Mouse (Mus musculus): ENCODE measurements around the gene Syt12.

Syt12 gene

DNA sequence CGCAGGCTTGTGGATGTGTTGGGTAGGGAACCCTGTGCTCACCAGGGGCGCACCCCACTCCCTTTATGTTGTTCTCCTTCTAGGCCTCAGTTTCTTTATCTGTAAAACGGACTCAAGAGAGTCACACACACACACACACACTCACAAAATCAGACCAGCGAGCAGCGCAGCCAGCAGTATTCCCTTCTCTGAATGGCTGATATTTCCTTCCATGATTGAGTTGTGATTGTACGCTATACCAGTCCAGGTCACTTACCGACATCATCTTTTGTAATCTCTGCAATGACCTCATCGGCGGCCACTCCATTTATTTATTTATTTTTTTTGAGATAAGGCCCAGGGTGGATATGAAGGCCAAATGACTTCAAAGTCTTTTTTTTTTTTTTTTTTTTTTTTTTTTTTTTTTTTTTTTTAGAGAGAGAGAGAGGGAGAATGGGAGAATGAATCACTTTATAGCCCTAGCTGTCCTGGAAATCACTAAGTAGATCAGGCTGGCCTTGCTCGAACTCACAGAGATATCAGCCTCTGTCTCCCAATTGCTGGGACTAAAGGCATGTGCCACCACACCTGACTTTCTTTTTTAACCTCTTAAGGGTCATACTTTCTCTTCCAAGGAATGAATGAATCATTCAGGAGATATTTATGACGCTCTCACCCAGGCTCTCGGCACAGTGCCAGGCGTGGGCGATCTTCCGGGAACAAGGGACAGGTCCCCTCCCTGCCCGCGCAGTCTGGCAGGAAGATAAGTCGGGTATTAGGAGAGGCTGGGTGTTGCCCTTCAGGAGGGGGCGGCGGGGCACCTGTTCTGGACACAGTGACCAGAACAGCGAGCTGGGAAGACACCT, at the start of gene Syt12:
TSS of gene Syt12 (minus strand) at position 103 of the 845 bp plus-strand sequence.
- peak; percentile 5; the same call in 1 of the 2 replicates for ATAC-seq (ENCODE audit: insufficient number of reproducible peaks, low FRiP score, low TSS enrichment)

DNA sequence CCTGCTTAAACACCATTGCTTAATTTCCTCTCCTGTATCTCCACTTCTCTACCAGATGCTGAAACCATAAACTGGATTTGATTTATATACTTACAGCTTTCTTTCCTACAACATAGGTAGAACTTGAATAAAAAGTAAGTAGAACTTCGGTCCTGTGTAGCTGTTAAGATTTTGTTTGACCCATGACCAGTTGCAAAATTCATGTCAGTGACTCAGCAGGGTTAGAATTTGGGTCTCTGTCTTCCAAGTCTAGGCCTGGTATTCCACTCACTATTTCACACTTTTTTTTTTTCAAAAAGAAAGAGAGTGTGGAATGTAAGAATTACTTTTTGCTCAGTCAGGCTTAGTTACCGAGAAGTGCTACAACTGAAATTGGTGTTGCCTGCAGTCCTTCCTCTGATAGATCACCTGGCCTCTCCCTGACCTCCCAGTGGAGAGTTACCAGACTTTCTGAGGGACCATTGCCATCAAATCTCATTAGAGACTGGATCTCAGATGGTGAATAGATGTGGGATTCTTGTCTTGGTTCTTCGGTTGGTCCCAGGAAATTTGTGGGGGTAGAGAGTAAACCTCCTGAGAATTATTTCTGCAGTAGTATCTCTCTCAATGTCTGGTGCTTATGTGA, 44.3 kb upstream of the Syt12 start:
- no peak for ATAC-seq (ENCODE audit: insufficient number of reproducible peaks, low FRiP score, low TSS enrichment)

DNA sequence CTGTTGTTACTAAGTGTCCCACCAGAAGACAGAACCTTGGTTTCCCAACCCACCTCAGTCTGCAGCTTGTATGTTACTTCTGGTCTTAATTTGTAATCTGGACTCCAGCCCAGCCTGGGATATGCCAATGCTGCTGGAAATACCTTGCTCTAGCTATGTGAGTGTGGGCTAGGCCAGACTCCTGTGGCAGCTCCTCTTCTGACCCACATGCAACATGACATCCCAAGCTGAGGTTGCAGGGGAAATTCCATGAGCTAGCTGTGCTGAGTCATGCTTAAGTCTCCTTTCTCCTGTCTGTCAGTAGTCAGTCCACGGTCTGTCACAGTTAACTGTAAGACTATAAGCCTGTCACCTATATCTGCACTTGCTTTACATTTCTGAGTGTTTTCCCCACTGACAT, 40.2 kb upstream of the Syt12 start:
- ATAC-seq (ENCODE audit: insufficient number of reproducible peaks, low FRiP score, low TSS enrichment): no peak

- ATAC-seq (ENCODE audit: insufficient number of reproducible peaks, low FRiP score, low TSS enrichment): no peak
These were observed 39.0 kb upstream of the Syt12 start for GRCm38 (mm10) chr19:4516288-4516687.

DNA sequence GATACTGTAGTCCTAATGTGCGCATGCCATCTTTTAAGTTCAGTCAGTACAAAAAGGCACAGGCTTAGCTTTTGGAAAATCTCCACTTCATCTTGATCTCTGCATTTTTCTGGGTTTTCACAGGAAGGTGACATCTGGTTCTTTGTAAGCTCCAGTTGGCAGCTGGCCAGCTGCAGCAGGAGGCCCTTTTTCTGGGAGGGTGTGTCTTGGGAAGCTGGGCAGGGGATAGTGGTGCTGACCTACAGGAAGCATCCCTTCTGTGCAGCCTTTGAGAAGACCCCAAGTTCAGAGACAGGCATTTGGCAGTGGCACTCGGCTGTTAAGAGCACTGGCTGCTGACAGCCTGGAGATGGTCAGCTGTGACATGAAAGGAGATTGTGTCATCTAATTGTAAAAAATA, 38.5 kb upstream of the Syt12 start:
- ATAC-seq (ENCODE audit: insufficient number of reproducible peaks, low FRiP score, low TSS enrichment): no peak

GRCm38 (mm10) chr19:4513236-4513858, 36.1 kb upstream of the Syt12 start:
- no peak for ATAC-seq (ENCODE audit: insufficient number of reproducible peaks, low FRiP score, low TSS enrichment)

GRCm38 (mm10) chr19:4511116-4511841, 34.0 kb upstream of the Syt12 start:
- no peak for ATAC-seq (ENCODE audit: insufficient number of reproducible peaks, low FRiP score, low TSS enrichment)

DNA sequence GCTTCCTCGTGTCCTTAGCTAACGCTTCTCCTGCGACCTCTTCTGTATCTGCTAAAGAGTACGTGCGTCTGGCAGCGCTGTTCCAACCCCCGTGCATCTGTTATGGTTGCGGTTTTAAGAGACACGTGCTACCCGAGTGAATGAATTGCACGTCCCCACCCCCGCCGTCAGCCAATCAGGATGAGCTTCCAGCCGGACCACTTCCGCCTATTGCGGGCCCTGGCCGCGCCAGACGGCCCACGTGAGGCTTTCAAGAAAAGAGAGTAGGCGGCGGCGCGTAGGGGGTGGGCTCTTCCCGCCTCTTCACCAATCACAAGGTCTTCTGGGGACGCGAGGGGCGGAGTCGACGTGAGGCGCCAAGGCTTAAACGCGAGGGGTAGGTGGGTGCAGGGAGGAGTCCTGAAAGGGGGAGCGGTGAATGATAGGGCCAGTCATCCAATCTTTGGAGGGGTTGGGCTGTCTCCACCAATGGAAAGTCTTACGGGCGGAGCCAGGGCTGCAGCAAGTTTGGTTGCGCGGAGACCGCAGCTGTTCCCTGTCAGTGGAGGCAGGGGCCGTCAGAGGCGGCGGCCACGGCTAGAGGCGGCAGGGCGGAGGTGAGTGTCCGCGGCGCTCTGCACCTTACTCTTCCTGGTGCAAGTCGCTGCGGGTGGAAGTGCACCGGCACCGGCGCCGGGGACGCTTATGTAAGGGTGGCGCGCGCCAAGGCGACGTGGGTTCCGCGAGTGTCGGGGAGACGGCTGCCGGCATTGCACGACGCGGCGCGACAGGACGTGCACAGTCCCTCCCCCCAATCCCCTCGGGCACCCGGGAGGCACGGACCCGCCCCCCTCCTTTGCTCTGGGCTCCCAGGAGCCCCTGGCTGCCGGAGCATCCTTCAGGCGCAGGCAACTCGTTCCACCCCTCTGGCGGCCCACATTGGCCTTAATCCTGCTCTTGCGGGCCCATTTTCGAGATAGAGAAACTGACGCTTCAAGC, 33.0 kb upstream of the Syt12 start, which contains the start of gene Pcx:
TSS of gene Pcx (plus strand) at position 487 of the 978 bp plus-strand sequence.
- ATAC-seq (ENCODE audit: insufficient number of reproducible peaks, low FRiP score, low TSS enrichment): peak; percentile 97

DNA sequence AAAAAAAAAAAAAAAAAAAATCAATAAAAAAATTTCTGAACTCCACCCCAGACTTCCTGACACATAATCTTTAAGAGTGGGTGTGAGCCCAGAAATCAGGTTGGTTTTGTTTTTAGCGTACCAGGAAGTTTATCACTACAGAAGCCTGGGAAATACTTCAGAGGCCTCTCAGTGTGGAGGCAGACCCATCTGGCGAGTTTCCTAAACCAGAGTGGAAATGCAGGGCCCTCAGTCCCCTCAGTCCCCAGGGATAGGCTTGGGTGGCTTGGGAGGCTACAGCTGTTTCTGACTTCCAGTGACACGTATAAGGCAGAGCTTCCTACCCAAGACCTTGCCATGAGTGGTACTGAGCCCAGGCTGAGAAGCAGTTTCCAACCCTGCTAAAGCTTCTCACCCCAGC, 30.5 kb upstream of the Syt12 start:
- no peak for ATAC-seq (ENCODE audit: insufficient number of reproducible peaks, low FRiP score, low TSS enrichment)

DNA sequence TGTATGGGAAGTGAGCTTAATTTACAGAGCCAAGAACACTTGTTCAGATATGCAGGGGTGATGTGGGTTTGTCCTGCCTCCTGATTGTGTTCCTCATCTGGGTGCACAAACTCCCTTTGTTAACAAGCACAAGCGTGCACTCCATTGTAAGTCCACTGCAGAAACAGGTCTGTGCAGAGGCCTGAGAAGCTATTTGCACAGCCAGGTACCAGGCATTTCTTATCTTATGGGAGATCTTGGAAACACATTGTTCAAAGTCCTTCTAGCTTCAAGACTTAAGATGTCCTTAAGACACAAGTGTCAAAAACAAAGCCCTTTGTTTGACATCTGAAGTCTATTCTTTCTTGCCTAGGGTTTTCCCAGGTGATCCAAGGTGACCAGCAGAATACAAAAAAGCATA, 27.6 kb upstream of the Syt12 start:
- no peak for ATAC-seq (ENCODE audit: insufficient number of reproducible peaks, low FRiP score, low TSS enrichment)

DNA sequence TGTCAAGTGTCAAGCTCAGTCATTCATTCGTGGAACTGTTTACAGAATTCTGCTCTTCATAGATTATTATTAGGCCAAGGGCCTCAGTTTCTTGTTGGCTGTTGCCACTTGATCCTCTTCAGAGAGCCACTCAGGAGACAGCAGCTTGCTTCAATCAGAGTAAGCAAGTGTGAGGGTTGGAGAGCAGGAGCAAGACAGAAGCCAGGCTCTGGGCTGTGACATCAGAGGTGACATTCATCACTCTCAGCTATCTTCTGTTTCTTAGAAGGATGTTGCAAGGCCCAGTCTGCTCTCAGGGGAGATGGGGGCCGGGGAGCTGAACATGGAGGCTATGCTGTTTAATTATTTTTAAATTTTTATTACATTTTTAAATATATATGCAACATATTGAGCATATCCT, 25.5 kb upstream of the Syt12 start:
- ATAC-seq (ENCODE audit: insufficient number of reproducible peaks, low FRiP score, low TSS enrichment): no peak

GRCm38 (mm10) chr19:4498062-4498933, 21.1 kb upstream of the Syt12 start, which contains the start of gene 2010003K11Rik:
Gene 2010003K11Rik, minus strand, starts transcription at chr19:4498583.
- ATAC-seq (ENCODE audit: insufficient number of reproducible peaks, low FRiP score, low TSS enrichment): no peak

GRCm38 (mm10) chr19:4497263-4497973, 20.2 kb upstream of the Syt12 start:
- no peak for ATAC-seq (ENCODE audit: insufficient number of reproducible peaks, low FRiP score, low TSS enrichment)

GRCm38 (mm10) chr19:4496535-4497262, 19.5 kb upstream of the Syt12 start:
- ATAC-seq (ENCODE audit: insufficient number of reproducible peaks, low FRiP score, low TSS enrichment): no peak

- ATAC-seq (ENCODE audit: insufficient number of reproducible peaks, low FRiP score, low TSS enrichment): no peak
These were observed 18.6 kb upstream of the Syt12 start for GRCm38 (mm10) chr19:4495814-4496213.

GRCm38 (mm10) chr19:4494707-4495106, 17.5 kb upstream of the Syt12 start:
- ATAC-seq (ENCODE audit: insufficient number of reproducible peaks, low FRiP score, low TSS enrichment): no peak

Measured in cerebellum, adult (tissue).